Comparison of ENCODE assay signal across 8 mouse cellular contexts in genomic region chrX:51374670-51375069, GRCm38 (mm10).
A peak's percentile ranks its signal among the peaks of the same experiment; 100 is the strongest.
DNase-seq lines count a peak whose midpoint lies in the region; ATAC-seq and TF ChIP-seq lines count a peak whose summit lies in the region.

No protein-coding gene starts in this region.

- no peaks in the 10 kb centered on the region for H3K27me3 ChIP-seq in midbrain, embryonic 11.5 days (ENCODE audit: control insufficient read depth, insufficient read depth, low read length)
- no peaks in the 10 kb centered on the region; the same call in 1 of the 2 replicates for H3K27me3 ChIP-seq in midbrain, embryonic 16.5 days (ENCODE audit: control insufficient read depth, insufficient read depth, low read depth, low read length)
- no peaks in the 10 kb centered on the region for H3K27me3 ChIP-seq in cerebellum, adult 2 months (ENCODE audit: control insufficient read depth, insufficient read depth, low read length)
- peaks cover 4% of the 10 kb centered on the region for H3K27me3 ChIP-seq in kidney, embryonic 16.5 days (ENCODE audit: insufficient read depth, low read length)
- H3K27me3 ChIP-seq in liver, adult 2 months (ENCODE audit: control insufficient read depth, insufficient read depth, low read length): no peaks in the 10 kb centered on the region

- H3K4me1 ChIP-seq in midbrain, embryonic 11.5 days (ENCODE audit: control insufficient read depth, insufficient read depth, low read length): no peaks in the 10 kb centered on the region
- H3K4me1 ChIP-seq in midbrain, embryonic 16.5 days (ENCODE audit: control insufficient read depth, insufficient read depth, low read length): no peaks in the 10 kb centered on the region
- no peaks in the 10 kb centered on the region for H3K4me1 ChIP-seq in cerebellum, adult 2 months (ENCODE audit: control insufficient read depth, insufficient read depth, low read length)
- no peaks in the 10 kb centered on the region for H3K4me1 ChIP-seq in kidney, embryonic 16.5 days (ENCODE audit: insufficient read depth, low read length)
- H3K4me1 ChIP-seq in liver, adult 2 months (ENCODE audit: control insufficient read depth, insufficient read depth, low read length): no peaks in the 10 kb centered on the region

- H3K79me2 ChIP-seq in liver, adult 2 months (ENCODE audit: control insufficient read depth, insufficient read depth, low read length): no peaks in the 10 kb centered on the region

- no peaks in the 10 kb centered on the region for H3K9me3 ChIP-seq in midbrain, embryonic 11.5 days (ENCODE audit: control insufficient read depth, low read length)
- H3K9me3 ChIP-seq in midbrain, embryonic 16.5 days (replicated peaks; ENCODE audit: control insufficient read depth, low read length, poor library complexity, severe bottlenecking): no peaks in the 10 kb centered on the region
- H3K9me3 ChIP-seq in kidney, embryonic 16.5 days (ENCODE audit: low read length): no peaks in the 10 kb centered on the region

- no peak for TF ChIP-seq POLR2A in cerebellum, adult 2 months (IDR thresholded peaks at IDR 0.05; ENCODE audit: borderline replicate concordance, insufficient read depth, low read length)
- TF ChIP-seq POLR2A in liver, adult 2 months (IDR thresholded peaks at IDR 0.05; ENCODE audit: extremely low read depth, insufficient read depth, low read length): no peak

- TF ChIP-seq CTCF in cerebellum, adult 2 months (IDR thresholded peaks at IDR 0.05; ENCODE audit: borderline replicate concordance, insufficient read depth, low read depth, low read length): peak; percentile 47; the same call in 1 of the 2 replicates
- peak; percentile 10; the same call in 1 of the 2 replicates for TF ChIP-seq CTCF in liver, adult 2 months (IDR thresholded peaks at IDR 0.05; ENCODE audit: low read depth, low read length)

- 12% methylated on average over 5 of the region's 5 CpGs for WGBS in midbrain, embryonic 11.5 days
- 12% methylated on average over 5 of the region's 5 CpGs for WGBS in midbrain, embryonic 16.5 days
- WGBS in cerebellum, adult 2 months: 8% methylated on average over 5 of the region's 5 CpGs
- 24% methylated on average over 5 of the region's 5 CpGs for WGBS in kidney, embryonic 16.5 days
- 6% methylated on average over 5 of the region's 5 CpGs for WGBS in liver, adult 2 months

- no peaks in the 10 kb centered on the region for H3K36me3 ChIP-seq in midbrain, embryonic 11.5 days (ENCODE audit: control insufficient read depth, insufficient read depth, low read length)
- no peaks in the 10 kb centered on the region for H3K36me3 ChIP-seq in midbrain, embryonic 16.5 days (ENCODE audit: control insufficient read depth, insufficient read depth, low read length)
- H3K36me3 ChIP-seq in kidney, embryonic 16.5 days (ENCODE audit: insufficient read depth, low read length): no peaks in the 10 kb centered on the region
- H3K36me3 ChIP-seq in liver, adult 2 months (ENCODE audit: control insufficient read depth, insufficient read depth, low read length): no peaks in the 10 kb centered on the region

- ATAC-seq in midbrain, embryonic 11.5 days (ENCODE audit: low FRiP score): no peak
- no peak for ATAC-seq in midbrain, embryonic 16.5 days
- 0 out of 2 replicates have a peak, but pooled peaks have one; percentile 42 for ATAC-seq in kidney, embryonic 16.5 days (ENCODE audit: low FRiP score, low TSS enrichment)

- DNase-seq in midbrain, embryonic 11.5 days (ENCODE audit: low spot score, missing footprints): peak; percentile 97
- DNase-seq in cerebellum, adult 2 months: peak; percentile 49 to 72
- DNase-seq in frontal cortex, adult 2 months (ENCODE audit: extremely low spot score in 1 of 2, low spot score in 1 of 2): peak; percentile 20 to 87
- DNase-seq in liver, adult 2 months (ENCODE audit: extremely low read depth, low read depth, low spot score): peak; percentile 33
- DNase-seq in right cerebral cortex, adult 18-20 months: peak; percentile 60
- peak; percentile 46 to 73 for DNase-seq in urinary bladder, postnatal 4 days (ENCODE audit: low spot score in 2 of 2)

- no peak overlapping the region for H3K9ac ChIP-seq in midbrain, embryonic 11.5 days (ENCODE audit: low read length)
- no peak overlapping the region for H3K9ac ChIP-seq in midbrain, embryonic 16.5 days (ENCODE audit: low read depth, low read length)
- no peak overlapping the region for H3K9ac ChIP-seq in kidney, embryonic 16.5 days (replicated peaks; ENCODE audit: low read length)
- no peak overlapping the region for H3K9ac ChIP-seq in liver, adult 2 months (ENCODE audit: low read depth, low read length)

- no peak overlapping the region for H3K4me3 ChIP-seq in midbrain, embryonic 11.5 days (ENCODE audit: low read depth, low read length)
- H3K4me3 ChIP-seq in midbrain, embryonic 16.5 days (ENCODE audit: low read depth, low read length): no peak overlapping the region
- no peak overlapping the region for H3K4me3 ChIP-seq in cerebellum, adult 2 months (replicated peaks; ENCODE audit: insufficient read depth, low read depth, low read length)
- no peak overlapping the region for H3K4me3 ChIP-seq in kidney, embryonic 16.5 days (ENCODE audit: low read length)
- H3K4me3 ChIP-seq in liver, adult 2 months (ENCODE audit: insufficient read depth, low read depth, low read length): no peak overlapping the region

- H3K27ac ChIP-seq in midbrain, embryonic 11.5 days (ENCODE audit: low read depth, low read length): no peak overlapping the region
- H3K27ac ChIP-seq in midbrain, embryonic 16.5 days (ENCODE audit: low read length): no peak overlapping the region
- H3K27ac ChIP-seq in cerebellum, adult 2 months (ENCODE audit: insufficient read depth, low read length): no peak overlapping the region
- H3K27ac ChIP-seq in kidney, embryonic 16.5 days (ENCODE audit: low read length): no peak overlapping the region
- H3K27ac ChIP-seq in liver, adult 2 months (replicated peaks; ENCODE audit: insufficient read depth, low read depth, low read length): no peak overlapping the region

- no peak overlapping the region for H3K4me2 ChIP-seq in midbrain, embryonic 11.5 days
- no peak overlapping the region for H3K4me2 ChIP-seq in midbrain, embryonic 16.5 days (ENCODE audit: low read length)
- H3K4me2 ChIP-seq in kidney, embryonic 16.5 days (replicated peaks; ENCODE audit: low read depth, low read length): no peak overlapping the region

Comparison
In these comparisons a context has a peak if more than half of its experiments do, and no peak if none do; other contexts are left out.
1. DNase-seq: peak in every context shown above with its lines; median percentile 97 in midbrain, embryonic 11.5 days; 60 in cerebellum, adult 2 months; 60 in right cerebral cortex, adult 18-20 months; 60 in urinary bladder, postnatal 4 days; 54 in frontal cortex, adult 2 months; 33 in liver, adult 2 months.